Mouse (Mus musculus): ENCODE results near the gene a. TPM values are rescaled to one million over a fixed set of nuclear protein-coding genes. Genes with fewer than 3 reads are reported as not detected.

a gene
- polyA plus RNA-seq, 1 experiment from 2014 or later: 0.32 TPM

GRCm38 (mm10) chr2:155057361-155057760 is 266.2 kb downstream of the a start:
- no peaks in the 10 kb centered on the region for H3K9me3 ChIP-seq (replicated peaks)
- no peak for ATAC-seq (ENCODE audit: insufficient read depth)
- H3K4me1 ChIP-seq (replicated peaks): peaks cover 8% of the 10 kb centered on the region
- WGBS (ENCODE audit: insufficient replicate concordance): 56% methylated on average over 1 of the region's 1 CpGs
- H3K27ac ChIP-seq (replicated peaks): no peak overlapping the region
- H3K36me3 ChIP-seq (replicated peaks): peaks cover 27% of the 10 kb centered on the region
- H3K4me2 ChIP-seq: no peak overlapping the region
- no peak overlapping the region for H3K9ac ChIP-seq
- no peaks in the 10 kb centered on the region for H3K27me3 ChIP-seq
- H3K4me3 ChIP-seq (replicated peaks): no peak overlapping the region

GRCm38 (mm10) chr2:155071027-155071426 is 279.8 kb downstream of the a start:
- peaks cover 52% of the 10 kb centered on the region for H3K4me1 ChIP-seq (replicated peaks)
- no peak overlapping the region for H3K27ac ChIP-seq (replicated peaks)
- H3K4me3 ChIP-seq (replicated peaks): no peak overlapping the region
- no peak overlapping the region for H3K9ac ChIP-seq
- ATAC-seq (ENCODE audit: insufficient read depth): no peak
- H3K9me3 ChIP-seq (replicated peaks): no peaks in the 10 kb centered on the region
- H3K4me2 ChIP-seq: no peak overlapping the region
- WGBS (ENCODE audit: insufficient replicate concordance): 78% methylated on average over 9 of the region's 9 CpGs
- H3K36me3 ChIP-seq (replicated peaks): peaks cover 26% of the 10 kb centered on the region
- H3K27me3 ChIP-seq: no peaks in the 10 kb centered on the region

GRCm38 (mm10) chr2:155072353-155073145 is 281.3 kb downstream of the a start:
- 59% methylated on average over 8 of the region's 8 CpGs for WGBS (ENCODE audit: insufficient replicate concordance)
- no peak for ATAC-seq (ENCODE audit: insufficient read depth)
- Histone ChIP-seq H3K27me3 (no peaks in the 10 kb centered on the region), H3K4me3 (replicated peaks) (peak overlapping the region; percentile 77), H3K27ac (replicated peaks) (0 out of 2 replicates have a peak overlapping the region, but pooled peaks have one; percentile 39), H3K4me1 (replicated peaks) (peaks cover 52% of the 10 kb centered on the region), H3K9ac (peak overlapping the region; percentile 84), H3K9me3 (replicated peaks) (no peaks in the 10 kb centered on the region), H3K4me2 (peak overlapping the region; percentile 96), H3K36me3 (replicated peaks) (peaks cover 11% of the 10 kb centered on the region)

- peaks cover 52% of the 10 kb centered on the region for H3K4me1 ChIP-seq (replicated peaks)
- H3K27me3 ChIP-seq: 0 out of 2 replicates have a peak, but pooled peaks cover 3% of the 10 kb centered on the region
- H3K9ac ChIP-seq: peak overlapping the region; percentile 84
- 8% methylated on average over 3 of the region's 3 CpGs for WGBS (ENCODE audit: insufficient replicate concordance)
- H3K4me3 ChIP-seq (replicated peaks): peak overlapping the region; percentile 77
- H3K4me2 ChIP-seq: peak overlapping the region; percentile 96
- H3K36me3 ChIP-seq (replicated peaks): peaks cover 3% of the 10 kb centered on the region
- H3K27ac ChIP-seq (replicated peaks): peak overlapping the region; percentile 89
- peak; percentile 8; the same call in 1 of the 2 replicates for ATAC-seq (ENCODE audit: insufficient read depth)
- H3K9me3 ChIP-seq (replicated peaks): no peaks in the 10 kb centered on the region
Measured at GRCm38 (mm10) chr2:155073347-155073746, 282.1 kb downstream of the a start.

- H3K9me3 ChIP-seq (replicated peaks): no peaks in the 10 kb centered on the region
- peaks cover 52% of the 10 kb centered on the region for H3K4me1 ChIP-seq (replicated peaks)
- 0 out of 2 replicates have a peak, but pooled peaks cover 3% of the 10 kb centered on the region for H3K27me3 ChIP-seq
- peak within 1 kb of the TSS; percentile 96 for H3K4me2 ChIP-seq
- peak; percentile 92 for ATAC-seq (ENCODE audit: insufficient read depth)
- peak within 1 kb of the TSS; percentile 89 for H3K27ac ChIP-seq (replicated peaks)
- under 1% methylated on average over 56 of the region's 56 CpGs for WGBS (ENCODE audit: insufficient replicate concordance)
- H3K4me3 ChIP-seq (replicated peaks): peak within 1 kb of the TSS; percentile 77
- H3K9ac ChIP-seq: peak within 1 kb of the TSS; percentile 84
- no peaks in the 10 kb centered on the region; the same call in 1 of the 2 replicates for H3K36me3 ChIP-seq (replicated peaks)
Measured at GRCm38 (mm10) chr2:155073978-155074765, 283.0 kb downstream of the a start, which contains the start of gene Ahcy. Gene Ahcy (minus strand): TSS chr2:155074497.

GRCm38 (mm10) chr2:155074766-155075330 is 283.6 kb downstream of the a start:
- Histone ChIP-seq H3K4me1 (replicated peaks) (peaks cover 52% of the 10 kb centered on the region), H3K36me3 (replicated peaks) (no peaks in the 10 kb centered on the region), H3K4me2 (peak overlapping the region; percentile 96), H3K9ac (peak overlapping the region; percentile 84), H3K4me3 (replicated peaks) (peak overlapping the region; percentile 77), H3K27ac (replicated peaks) (peak overlapping the region; percentile 89), H3K27me3 (0 out of 2 replicates have a peak, but pooled peaks cover 3% of the 10 kb centered on the region), H3K9me3 (replicated peaks) (no peaks in the 10 kb centered on the region)
- WGBS (ENCODE audit: insufficient replicate concordance): 14% methylated on average over 12 of the region's 12 CpGs
- no peak for ATAC-seq (ENCODE audit: insufficient read depth)

- 62% methylated on average over 6 of the region's 6 CpGs for WGBS (ENCODE audit: insufficient replicate concordance)
- no peaks in the 10 kb centered on the region for H3K36me3 ChIP-seq (replicated peaks)
- H3K4me1 ChIP-seq (replicated peaks): peaks cover 47% of the 10 kb centered on the region
- no peak for ATAC-seq (ENCODE audit: insufficient read depth)
- H3K4me2 ChIP-seq: peak overlapping the region; percentile 96; the same call in 1 of the 2 replicates
- 0 out of 2 replicates have a peak, but pooled peaks cover 3% of the 10 kb centered on the region for H3K27me3 ChIP-seq
- no peak overlapping the region for H3K4me3 ChIP-seq (replicated peaks)
- H3K9me3 ChIP-seq (replicated peaks): no peaks in the 10 kb centered on the region
- H3K27ac ChIP-seq (replicated peaks): no peak overlapping the region
- no peak overlapping the region for H3K9ac ChIP-seq
Measured at GRCm38 (mm10) chr2:155075649-155076048, 284.4 kb downstream of the a start.

GRCm38 (mm10) chr2:155079500-155080178 is 288.4 kb downstream of the a start:
- Histone ChIP-seq H3K27me3 (0 out of 2 replicates have a peak, but pooled peaks cover 3% of the 10 kb centered on the region), H3K4me2 (no peak overlapping the region), H3K9ac (no peak overlapping the region), H3K27ac (replicated peaks) (no peak overlapping the region), H3K4me3 (replicated peaks) (no peak overlapping the region), H3K9me3 (replicated peaks) (no peaks in the 10 kb centered on the region), H3K4me1 (replicated peaks) (peaks cover 16% of the 10 kb centered on the region), H3K36me3 (replicated peaks) (no peaks in the 10 kb centered on the region)
- 20% methylated on average over 7 of the region's 7 CpGs for WGBS (ENCODE audit: insufficient replicate concordance)
- ATAC-seq (ENCODE audit: insufficient read depth): no peak

- no peak overlapping the region for H3K27ac ChIP-seq (replicated peaks)
- peaks cover 10% of the 10 kb centered on the region for H3K4me1 ChIP-seq (replicated peaks)
- H3K4me3 ChIP-seq (replicated peaks): no peak overlapping the region
- H3K27me3 ChIP-seq: 0 out of 2 replicates have a peak, but pooled peaks cover 3% of the 10 kb centered on the region
- no peaks in the 10 kb centered on the region for H3K9me3 ChIP-seq (replicated peaks)
- H3K4me2 ChIP-seq: no peak overlapping the region
- no peaks in the 10 kb centered on the region for H3K36me3 ChIP-seq (replicated peaks)
- ATAC-seq (ENCODE audit: insufficient read depth): no peak
- H3K9ac ChIP-seq: no peak overlapping the region
- 58% methylated on average over 4 of the region's 4 CpGs for WGBS (ENCODE audit: insufficient replicate concordance)
Measured at GRCm38 (mm10) chr2:155080179-155080530, 289.0 kb downstream of the a start.

- Histone ChIP-seq H3K4me2 (no peak overlapping the region), H3K9me3 (replicated peaks) (no peaks in the 10 kb centered on the region), H3K27ac (replicated peaks) (no peak overlapping the region), H3K4me1 (replicated peaks) (0 out of 2 replicates have a peak, but pooled peaks cover 4% of the 10 kb centered on the region), H3K36me3 (replicated peaks) (no peaks in the 10 kb centered on the region), H3K4me3 (replicated peaks) (no peak overlapping the region), H3K27me3 (0 out of 2 replicates have a peak, but pooled peaks cover 3% of the 10 kb centered on the region), H3K9ac (no peak overlapping the region)
- WGBS (ENCODE audit: insufficient replicate concordance): 61% methylated on average over 3 of the region's 3 CpGs
- no peak for ATAC-seq (ENCODE audit: insufficient read depth)
Measured at GRCm38 (mm10) chr2:155081056-155081455, 289.9 kb downstream of the a start.
